Mouse (Mus musculus) lung, postnatal 0 days (tissue): ENCODE data around the gene Kcnip3. TPM values are rescaled to one million over a fixed set of nuclear protein-coding genes. Genes with fewer than 3 reads are reported as not detected.

Experiments
- ATAC-seq: fragments of 200-750 bp; cut with Nextera tagmentation; 2 replicates; pipeline ENCODE4 v1.8.0; 2017; ENCODE audit warnings: moderate library complexity
- DNase-seq: peaks from one replicate; pipeline ENCODE4 v3.0.0-alpha.2; 2016; ENCODE audit warnings: low spot score
- H3K27ac ChIP-seq: fragments of 300-500 bp; sonication (generic); 2 replicates; pipeline ENCODE4 v1.5.1; 2014; ENCODE audit warnings: antibody characterized with exemption, mild to moderate bottlenecking, low read length, mixed read lengths
- H3K27me3 ChIP-seq: fragments of 300-500 bp; sonication (generic); replicated peaks from 2 replicates; pipeline ENCODE4 v1.6.1; 2014; ENCODE audit warnings: low read length, mixed read lengths; ENCODE audit not compliant: insufficient read depth
- H3K36me3 ChIP-seq: fragments of 300-500 bp; sonication (generic); 2 replicates; pipeline ENCODE4 v1.6.1; 2014; ENCODE audit warnings: low read length, mixed read lengths; ENCODE audit not compliant: insufficient read depth
- H3K4me1 ChIP-seq: fragments of 300-500 bp; sonication (generic); 2 replicates; pipeline ENCODE4 v1.6.1; 2014; ENCODE audit warnings: antibody characterized with exemption, low read depth, low read length, mixed read lengths; ENCODE audit not compliant: insufficient read depth
- H3K4me2 ChIP-seq: fragments of 300-500 bp; sonication (generic); replicated peaks from 2 replicates; pipeline ENCODE4 v1.6.1; 2014; ENCODE audit warnings: low read depth, mild to moderate bottlenecking, low read length, moderate library complexity, mixed read lengths
- H3K4me3 ChIP-seq: fragments of 300-500 bp; sonication (generic); 2 replicates; pipeline ENCODE4 v1.5.1; 2014; ENCODE audit warnings: low read depth, low read length
- H3K9ac ChIP-seq: fragments of 300-500 bp; sonication (generic); replicated peaks from 2 replicates; pipeline ENCODE4 v1.6.1; 2014; ENCODE audit warnings: low read depth, mild to moderate bottlenecking
- H3K9me3 ChIP-seq: fragments of 300-500 bp; sonication (generic); 2 replicates; pipeline ENCODE4 v1.6.1; 2016; ENCODE audit warnings: low read length, mixed read lengths
- CTCF ChIP-seq: IDR thresholded peaks from 2 replicates; pipeline ENCODE4 v1.5.1; 2016; ENCODE audit warnings: antibody characterized with exemption, mild to moderate bottlenecking
- EP300 ChIP-seq: IDR thresholded peaks from 2 replicates; pipeline ENCODE4 v1.6.1; 2016; ENCODE audit warnings: antibody characterized with exemption, mild to moderate bottlenecking, control low read depth
- WGBS: fragments of 180-500 bp; shearing (Covaris S2); extraction: QIAGEN DNeasy Blood & Tissue Kit; methylation state at CpG from one replicate; pipeline ENCODE4 v1.1.7; 2014; 5-methylcytosine and 5-hydroxymethylcytosine counted together
- polyA plus RNA-seq: library from polyadenylated mRNA; unstranded; fragments of >200 nt; fragmentation: Nextera tagmentation; extraction: Ambion mirVana; gene quantifications from 2 replicates; pipeline ENCODE4 v1.2.1, GENCODE M21; 2015

The Kcnip3 gene
- polyA plus RNA-seq, 1 experiment from 2014 or later, result 1.1 TPM

GRCm38 (mm10) chr2:127530418-127530817 lies 8.5 kb upstream of the Kcnip3 start:
- no peak overlapping the region for H3K4me2 ChIP-seq
- WGBS, result 67% methylated on average over 3 of the region's 3 CpGs

GRCm38 (mm10) chr2:127525004-127525775 lies 3.3 kb upstream of the Kcnip3 start:
- no peak overlapping the region for H3K4me2 ChIP-seq
- 70% methylated on average over 3 of the region's 3 CpGs for WGBS
- H3K4me3 ChIP-seq, result no peak overlapping the region
- H3K36me3 ChIP-seq, result no peaks in the 10 kb centered on the region
- DNase-seq (no peak), ATAC-seq (no peak)
- no peak overlapping the region for H3K27ac ChIP-seq
- H3K9me3 ChIP-seq, result no peaks in the 10 kb centered on the region
- TF ChIP-seq EP300 (no peak), CTCF (no peak)
- peaks cover 15% of the 10 kb centered on the region; the same call in 1 of the 2 replicates for H3K4me1 ChIP-seq
- no peaks in the 10 kb centered on the region for H3K27me3 ChIP-seq
- no peak overlapping the region for H3K9ac ChIP-seq

More at GRCm38 (mm10) chr2:127530418-127530817, 8.5 kb upstream of the Kcnip3 start:
- Histone ChIP-seq H3K27ac (no peak overlapping the region), H3K27me3 (no peaks in the 10 kb centered on the region), H3K9me3 (no peaks in the 10 kb centered on the region), H3K36me3 (no peaks in the 10 kb centered on the region), H3K4me3 (no peak overlapping the region), H3K4me1 (no peaks in the 10 kb centered on the region), H3K9ac (no peak overlapping the region)
- DNase-seq, result no peak
- no peak for ATAC-seq
- TF ChIP-seq EP300, result no peak
- no peak for TF ChIP-seq CTCF

GRCm38 (mm10) chr2:127523950-127524729 lies 2.2 kb upstream of the Kcnip3 start:
- no peaks in the 10 kb centered on the region for H3K27me3 ChIP-seq
- H3K27ac ChIP-seq, result no peak overlapping the region
- H3K4me2 ChIP-seq, result no peak overlapping the region
- no peaks in the 10 kb centered on the region for H3K9me3 ChIP-seq
- H3K4me1 ChIP-seq, result peaks cover 15% of the 10 kb centered on the region; the same call in 1 of the 2 replicates
- no peaks in the 10 kb centered on the region for H3K36me3 ChIP-seq
- WGBS, result 37% methylated on average over 7 of the region's 7 CpGs
- TF ChIP-seq CTCF (no peak), EP300 (no peak)
- no peak overlapping the region for H3K9ac ChIP-seq
- DNase-seq (peak; percentile 29), ATAC-seq (no peak)
- H3K4me3 ChIP-seq, result no peak overlapping the region

GRCm38 (mm10) chr2:127521172-127522005 lies 505 bp downstream of the Kcnip3 start:
- DNase-seq (peak; percentile 73), ATAC-seq (peak; percentile 69)
- H3K4me3 ChIP-seq, result peak overlapping the region; percentile 8; the same call in 1 of the 2 replicates
- H3K27ac ChIP-seq, result no peak overlapping the region
- H3K27me3 ChIP-seq, result no peaks in the 10 kb centered on the region
- 6% methylated on average over 18 of the region's 18 CpGs for WGBS
- H3K4me2 ChIP-seq, result peak overlapping the region; percentile 51
- no peaks in the 10 kb centered on the region for H3K36me3 ChIP-seq
- H3K9me3 ChIP-seq, result no peaks in the 10 kb centered on the region
- H3K9ac ChIP-seq, result peak overlapping the region; percentile 32; the same call in 1 of the 2 replicates
- H3K4me1 ChIP-seq, result peaks cover 15% of the 10 kb centered on the region; the same call in 1 of the 2 replicates
- TF ChIP-seq EP300 (no peak), CTCF (no peak)

GRCm38 (mm10) chr2:127520123-127520522 lies 1.8 kb downstream of the Kcnip3 start:
- no peak overlapping the region for H3K27ac ChIP-seq
- no peak overlapping the region for H3K4me2 ChIP-seq
- ATAC-seq (no peak), DNase-seq (no peak)
- no peak for TF ChIP-seq CTCF
- TF ChIP-seq EP300, result no peak
- no peak overlapping the region for H3K4me3 ChIP-seq
- no peaks in the 10 kb centered on the region for H3K27me3 ChIP-seq
- H3K9me3 ChIP-seq, result no peaks in the 10 kb centered on the region
- H3K4me1 ChIP-seq, result peaks cover 15% of the 10 kb centered on the region; the same call in 1 of the 2 replicates
- H3K36me3 ChIP-seq, result no peaks in the 10 kb centered on the region
- H3K9ac ChIP-seq, result no peak overlapping the region
